Mouse (Mus musculus): ENCODE data around the gene Kcnmb3. TPM values are rescaled to one million over a fixed set of nuclear protein-coding genes. Genes with fewer than 3 reads are reported as not detected.

The Kcnmb3 gene
- polyA plus RNA-seq, 1 experiment: not detected

GRCm38 (mm10) chr3:32473184-32473583 is 18.8 kb downstream of the Kcnmb3 start:
- H3K4me3 ChIP-seq (ENCODE audit: insufficient read depth, poor library complexity, severe bottlenecking): no peak overlapping the region
- no peak overlapping the region for H3ac ChIP-seq (ENCODE audit: control insufficient read depth, insufficient read length, low read depth)
- TF ChIP-seq MYOD1 (IDR thresholded peaks at IDR 0.05; ENCODE audit: control insufficient read depth, insufficient read length, low read depth) (no peak), CTCF (IDR thresholded peaks at IDR 0.05; ENCODE audit: control insufficient read depth, insufficient read depth, insufficient read length) (no peak), USF1 (IDR thresholded peaks at IDR 0.05; ENCODE audit: low read depth) (no peak), MAX (IDR thresholded peaks at IDR 0.05) (no peak), FOSL1 (IDR thresholded peaks at IDR 0.05; ENCODE audit: insufficient read depth, low read length, poor library complexity, severe bottlenecking) (no peak), CEBPB (IDR thresholded peaks at IDR 0.05; ENCODE audit: low read depth) (no peak), MYOG (IDR thresholded peaks at IDR 0.05; ENCODE audit: control insufficient read depth, extremely low read depth, insufficient read length) (no peak)
- no peaks in the 10 kb centered on the region for H3K79me3 ChIP-seq (ENCODE audit: low read depth)
- H3K36me3 ChIP-seq (ENCODE audit: control insufficient read depth, insufficient read depth): no peaks in the 10 kb centered on the region
- no peaks in the 10 kb centered on the region for H3K79me2 ChIP-seq (ENCODE audit: control insufficient read depth, insufficient read depth)
- no peaks in the 10 kb centered on the region for H3K27me3 ChIP-seq (ENCODE audit: control insufficient read depth, insufficient read depth, insufficient read length)

GRCm38 (mm10) chr3:32472191-32472900 is 19.7 kb downstream of the Kcnmb3 start:
- H3K79me2 ChIP-seq (ENCODE audit: control insufficient read depth, insufficient read depth): no peaks in the 10 kb centered on the region
- H3K27me3 ChIP-seq (ENCODE audit: control insufficient read depth, insufficient read depth, insufficient read length): no peaks in the 10 kb centered on the region
- TF ChIP-seq CTCF (IDR thresholded peaks at IDR 0.05; ENCODE audit: control insufficient read depth, insufficient read depth, insufficient read length): no peak
- no peak for TF ChIP-seq MAX (IDR thresholded peaks at IDR 0.05)
- no peak for TF ChIP-seq CEBPB (IDR thresholded peaks at IDR 0.05; ENCODE audit: low read depth)
- no peak for TF ChIP-seq USF1 (IDR thresholded peaks at IDR 0.05; ENCODE audit: low read depth)
- no peak for TF ChIP-seq FOSL1 (IDR thresholded peaks at IDR 0.05; ENCODE audit: insufficient read depth, low read length, poor library complexity, severe bottlenecking)
- no peak for TF ChIP-seq MYOG (IDR thresholded peaks at IDR 0.05; ENCODE audit: control insufficient read depth, extremely low read depth, insufficient read length)
- no peak for TF ChIP-seq MYOD1 (IDR thresholded peaks at IDR 0.05; ENCODE audit: control insufficient read depth, insufficient read length, low read depth)
- no peaks in the 10 kb centered on the region for H3K36me3 ChIP-seq (ENCODE audit: control insufficient read depth, insufficient read depth)
- H3K79me3 ChIP-seq (ENCODE audit: low read depth): no peaks in the 10 kb centered on the region
- H3ac ChIP-seq (ENCODE audit: control insufficient read depth, insufficient read length, low read depth): no peak overlapping the region
- no peak overlapping the region for H3K4me3 ChIP-seq (ENCODE audit: insufficient read depth, poor library complexity, severe bottlenecking)

GRCm38 (mm10) chr3:32471098-32471497 is 20.9 kb downstream of the Kcnmb3 start:
- H3ac ChIP-seq (ENCODE audit: control insufficient read depth, insufficient read length, low read depth): no peak overlapping the region
- no peaks in the 10 kb centered on the region for H3K27me3 ChIP-seq (ENCODE audit: control insufficient read depth, insufficient read depth, insufficient read length)
- TF ChIP-seq FOSL1 (IDR thresholded peaks at IDR 0.05; ENCODE audit: insufficient read depth, low read length, poor library complexity, severe bottlenecking) (no peak), CTCF (IDR thresholded peaks at IDR 0.05; ENCODE audit: control insufficient read depth, insufficient read depth, insufficient read length) (no peak), CEBPB (IDR thresholded peaks at IDR 0.05; ENCODE audit: low read depth) (no peak)
- H3K79me3 ChIP-seq (ENCODE audit: low read depth): no peaks in the 10 kb centered on the region
- no peaks in the 10 kb centered on the region for H3K79me2 ChIP-seq (ENCODE audit: control insufficient read depth, insufficient read depth)
- no peaks in the 10 kb centered on the region for H3K36me3 ChIP-seq (ENCODE audit: control insufficient read depth, insufficient read depth)
- no peak overlapping the region for H3K4me3 ChIP-seq (ENCODE audit: insufficient read depth, poor library complexity, severe bottlenecking)

- Histone ChIP-seq H3ac (ENCODE audit: control insufficient read depth, insufficient read length, low read depth) (no peak overlapping the region), H3K79me3 (ENCODE audit: low read depth) (no peaks in the 10 kb centered on the region), H3K4me3 (ENCODE audit: insufficient read depth, poor library complexity, severe bottlenecking) (no peak overlapping the region), H3K36me3 (ENCODE audit: control insufficient read depth, insufficient read depth) (no peaks in the 10 kb centered on the region), H3K79me2 (ENCODE audit: control insufficient read depth, insufficient read depth) (no peaks in the 10 kb centered on the region), H3K27me3 (ENCODE audit: control insufficient read depth, insufficient read depth, insufficient read length) (no peaks in the 10 kb centered on the region)
- no peak for TF ChIP-seq CTCF (IDR thresholded peaks at IDR 0.05; ENCODE audit: control insufficient read depth, insufficient read depth, insufficient read length)
- TF ChIP-seq USF1 (IDR thresholded peaks at IDR 0.05; ENCODE audit: low read depth): no peak
- TF ChIP-seq MYOG (IDR thresholded peaks at IDR 0.05; ENCODE audit: control insufficient read depth, extremely low read depth, insufficient read length): no peak
- TF ChIP-seq MAX (IDR thresholded peaks at IDR 0.05): no peak
- no peak for TF ChIP-seq CEBPB (IDR thresholded peaks at IDR 0.05; ENCODE audit: low read depth)
- TF ChIP-seq FOSL1 (IDR thresholded peaks at IDR 0.05; ENCODE audit: insufficient read depth, low read length, poor library complexity, severe bottlenecking): no peak
- TF ChIP-seq MYOD1 (IDR thresholded peaks at IDR 0.05; ENCODE audit: control insufficient read depth, insufficient read length, low read depth): no peak
These were observed 21.6 kb downstream of the Kcnmb3 start for GRCm38 (mm10) chr3:32470449-32470848.

- TF ChIP-seq MAX (IDR thresholded peaks at IDR 0.05) (no peak), FOSL1 (IDR thresholded peaks at IDR 0.05; ENCODE audit: insufficient read depth, low read length, poor library complexity, severe bottlenecking) (no peak), MYOD1 (IDR thresholded peaks at IDR 0.05; ENCODE audit: control insufficient read depth, insufficient read length, low read depth) (no peak), CTCF (IDR thresholded peaks at IDR 0.05; ENCODE audit: control insufficient read depth, insufficient read depth, insufficient read length) (no peak), CEBPB (IDR thresholded peaks at IDR 0.05; ENCODE audit: low read depth) (no peak), USF1 (IDR thresholded peaks at IDR 0.05; ENCODE audit: low read depth) (no peak), MYOG (IDR thresholded peaks at IDR 0.05; ENCODE audit: control insufficient read depth, extremely low read depth, insufficient read length) (no peak)
- no peak overlapping the region for H3K4me3 ChIP-seq (ENCODE audit: insufficient read depth, poor library complexity, severe bottlenecking)
These were observed 23.6 kb downstream of the Kcnmb3 start for GRCm38 (mm10) chr3:32468411-32468810.

More at GRCm38 (mm10) chr3:32468411-32468810, 23.6 kb downstream of the Kcnmb3 start:
- Histone ChIP-seq H3K36me3 (ENCODE audit: control insufficient read depth, insufficient read depth) (peaks cover 12% of the 10 kb centered on the region), H3K79me3 (ENCODE audit: low read depth) (no peaks in the 10 kb centered on the region), H3ac (ENCODE audit: control insufficient read depth, insufficient read length, low read depth) (no peak overlapping the region), H3K27me3 (ENCODE audit: control insufficient read depth, insufficient read depth, insufficient read length) (no peaks in the 10 kb centered on the region), H3K79me2 (ENCODE audit: control insufficient read depth, insufficient read depth) (no peaks in the 10 kb centered on the region)

Measured in C2C12 (cell line).